Mouse (Mus musculus): ENCODE measurements around the gene Cygb. TPM values are rescaled to one million over a fixed set of nuclear protein-coding genes. Genes with fewer than 3 reads are reported as not detected.
A peak's percentile ranks its signal among the peaks of the same experiment; 100 is the strongest.

The Cygb gene
- total RNA-seq, 2 experiments from 2014 or later, result 76.2 to 85.4 TPM

- intact Hi-C loops (cut with DNase I), result no loop called here
Observed at GRCm38 (mm10) chr11:116659027-116659621, 5.0 kb upstream of the Cygb start.

DNA sequence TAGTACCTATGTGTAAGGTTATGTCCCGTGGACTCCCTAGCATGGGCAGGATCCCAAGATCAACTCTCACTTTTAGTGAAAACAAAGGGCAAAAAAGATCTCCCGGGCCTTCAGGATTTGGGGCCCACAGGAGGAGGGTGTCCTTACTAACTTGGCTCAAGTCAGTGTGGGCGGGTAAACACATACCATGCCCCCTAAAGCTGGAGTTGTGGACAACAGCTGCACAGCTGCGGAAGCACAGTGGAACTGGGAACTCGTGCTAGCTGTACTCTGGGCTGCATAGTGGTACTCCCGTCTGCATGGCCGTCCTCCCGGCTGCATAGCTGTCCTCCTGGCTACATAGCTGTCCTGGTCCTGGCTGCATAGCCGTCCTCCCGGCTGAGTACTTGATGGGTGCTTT is 4.1 kb upstream of the Cygb start:
- intact Hi-C loops (cut with DNase I), result no loop called here
- no peak for DNase-seq

More at GRCm38 (mm10) chr11:116659027-116659621, 5.0 kb upstream of the Cygb start:
- no peak for DNase-seq

GRCm38 (mm10) chr11:116657311-116658223 is 3.5 kb upstream of the Cygb start:
- peak; percentile 96 to 97 for DNase-seq
- intact Hi-C loops (cut with DNase I), result no loop called here

- DNase-seq, result peak; percentile 53 to 54
- intact Hi-C loops (cut with DNase I), result no loop called here
Observed at GRCm38 (mm10) chr11:116656348-116657191, 2.5 kb upstream of the Cygb start.

GRCm38 (mm10) chr11:116653709-116654221 is 348 bp downstream of the Cygb start:
- DNase-seq, result peak; percentile 60 to 72
- intact Hi-C loops (cut with DNase I), result no loop called here

DNA sequence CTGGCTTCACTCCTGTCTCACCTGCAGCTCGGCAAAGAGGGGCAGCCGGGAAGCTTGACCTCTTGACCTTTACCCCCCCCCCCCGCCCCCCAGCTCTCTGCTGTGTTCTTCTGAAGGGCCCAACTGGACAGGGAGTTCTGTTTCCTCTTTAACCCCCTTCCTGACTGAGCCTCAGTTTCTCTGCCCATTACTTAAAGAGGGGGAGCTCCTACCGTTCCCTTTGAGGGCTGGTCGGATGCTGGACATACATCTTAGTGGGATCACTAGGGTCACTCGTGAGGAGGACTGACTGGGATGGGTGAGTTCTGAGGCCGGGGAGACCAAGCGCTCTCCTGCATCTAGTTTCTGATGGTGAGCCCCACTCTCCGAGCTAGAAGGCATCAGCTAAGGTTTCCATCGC is 879 bp downstream of the Cygb start, which contains the start of gene Prcd:
Prcd (plus strand) TSS at position 301 of the 400 bp plus-strand sequence.
- intact Hi-C loops (cut with DNase I), result no loop called here
- no peak for DNase-seq

GRCm38 (mm10) chr11:116652330-116653098 is 1.6 kb downstream of the Cygb start:
- intact Hi-C loops (cut with DNase I), result no loop called here
- DNase-seq, result no peak

GRCm38 (mm10) chr11:116651339-116651738 is 2.8 kb downstream of the Cygb start:
- no peak for DNase-seq
- intact Hi-C loops (cut with DNase I), result no loop called here

GRCm38 (mm10) chr11:116650811-116651210 is 3.3 kb downstream of the Cygb start:
- intact Hi-C loops (cut with DNase I), result no loop called here

GRCm38 (mm10) chr11:116649711-116650337 is 4.3 kb downstream of the Cygb start:
- DNase-seq, result no peak
- intact Hi-C loops (cut with DNase I), result loop anchor here (10.0 kb wide), 1 partner anchor 405 kb away; no protein-coding TSS in a partner anchor

More at GRCm38 (mm10) chr11:116650811-116651210, 3.3 kb downstream of the Cygb start:
- no peak for DNase-seq

DNA sequence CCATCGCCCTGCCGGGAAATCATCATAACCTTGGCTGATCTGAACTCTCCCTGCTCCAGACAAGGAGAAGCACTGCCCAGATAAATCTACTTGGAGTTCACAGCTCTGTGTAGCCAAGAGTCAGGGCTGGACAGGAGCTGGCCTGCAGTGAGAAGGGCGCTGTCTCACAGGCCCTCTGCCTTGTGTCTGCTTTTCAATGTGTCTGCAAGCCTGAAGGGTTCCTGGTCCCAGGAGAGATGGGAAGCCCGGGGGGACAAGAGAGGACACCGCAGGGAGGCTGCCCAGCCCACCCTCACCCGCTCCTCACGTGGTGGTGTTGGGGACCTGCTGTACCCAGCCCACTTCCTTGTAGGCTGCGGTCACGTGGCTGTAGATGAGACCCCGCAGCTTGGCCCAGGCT is 5.1 kb downstream of the Cygb start:
- DNase-seq, result no peak
- intact Hi-C loops (cut with DNase I), result loop anchor here (10.0 kb wide), 1 partner anchor 406 kb away; no protein-coding TSS in a partner anchor

DNA sequence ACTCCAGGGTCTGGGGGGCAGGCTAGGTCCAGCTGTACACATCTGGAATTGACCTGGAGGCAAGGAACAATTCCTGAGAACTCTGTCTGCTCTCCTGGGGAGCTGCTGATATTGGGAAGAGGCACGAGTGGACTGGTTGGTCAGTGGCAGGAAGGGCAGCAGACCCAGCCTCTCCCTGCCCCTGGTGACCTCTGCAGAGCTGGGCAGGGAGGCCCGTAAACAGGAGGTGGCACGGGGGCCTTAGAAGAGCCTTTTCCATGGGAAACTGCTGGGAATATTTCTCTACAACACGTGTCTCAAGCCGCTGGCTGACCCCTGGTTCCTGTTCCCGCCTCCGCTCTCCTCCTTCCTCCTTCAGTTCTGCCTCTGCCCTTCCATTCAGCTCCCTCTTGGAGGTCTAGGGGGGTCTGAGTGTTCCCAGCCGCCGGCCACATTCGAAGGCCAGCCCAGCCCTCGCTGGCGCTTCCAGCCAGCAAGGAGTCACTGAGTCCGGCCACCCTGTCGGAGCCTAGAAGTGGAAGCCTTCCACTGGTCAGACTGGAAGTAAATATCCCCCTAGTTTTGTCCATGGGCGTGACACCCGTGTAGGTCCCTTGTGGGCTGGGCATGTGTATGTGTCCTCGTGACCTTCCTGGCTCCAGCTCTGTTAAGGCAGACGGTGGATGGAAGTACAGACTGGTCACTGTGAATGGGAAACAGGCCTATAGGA is 5.7 kb downstream of the Cygb start:
- intact Hi-C loops (cut with DNase I), result loop anchor here (10.0 kb wide), 1 partner anchor 406 kb away; no protein-coding TSS in a partner anchor

DNA sequence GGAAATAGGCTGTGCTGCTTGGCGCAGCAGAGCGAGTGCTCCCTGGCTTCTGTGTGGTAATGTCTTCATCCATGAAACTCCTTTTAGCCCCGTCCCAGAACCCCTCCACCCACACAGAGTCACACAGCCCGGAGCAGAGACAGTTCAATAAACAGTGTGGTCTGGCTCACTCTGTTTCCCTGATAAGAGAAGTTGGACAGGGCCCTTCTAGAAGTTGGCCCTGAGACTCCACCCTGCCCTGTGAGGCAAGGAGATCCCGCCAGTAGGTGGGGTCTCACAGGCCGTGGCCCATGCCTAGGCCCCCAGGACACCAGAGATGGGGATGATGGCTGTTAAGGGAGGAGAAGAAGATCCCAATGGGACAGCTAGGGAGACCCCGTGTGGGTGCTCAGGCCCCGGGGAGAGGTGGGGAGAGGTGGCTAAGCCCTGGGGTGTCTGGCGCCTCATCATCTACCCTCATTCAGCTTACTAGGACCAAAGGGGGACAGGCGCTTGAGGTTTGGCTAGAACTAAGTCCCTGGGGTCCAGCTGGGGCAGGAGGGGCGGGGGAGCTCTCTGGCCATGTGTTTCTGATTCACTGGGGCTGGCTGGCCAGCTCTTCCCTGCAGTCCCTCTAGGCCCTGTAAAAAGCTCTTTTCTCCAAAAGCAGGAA is 6.6 kb downstream of the Cygb start:
- peak; percentile 81 to 82 for DNase-seq
- intact Hi-C loops (cut with DNase I), result loop anchor here (10.0 kb wide), 1 partner anchor 407 kb away; no protein-coding TSS in a partner anchor

More for the DNA sequence above, 5.7 kb downstream of the Cygb start:
- peak; percentile 80 to 83 for DNase-seq

DNA sequence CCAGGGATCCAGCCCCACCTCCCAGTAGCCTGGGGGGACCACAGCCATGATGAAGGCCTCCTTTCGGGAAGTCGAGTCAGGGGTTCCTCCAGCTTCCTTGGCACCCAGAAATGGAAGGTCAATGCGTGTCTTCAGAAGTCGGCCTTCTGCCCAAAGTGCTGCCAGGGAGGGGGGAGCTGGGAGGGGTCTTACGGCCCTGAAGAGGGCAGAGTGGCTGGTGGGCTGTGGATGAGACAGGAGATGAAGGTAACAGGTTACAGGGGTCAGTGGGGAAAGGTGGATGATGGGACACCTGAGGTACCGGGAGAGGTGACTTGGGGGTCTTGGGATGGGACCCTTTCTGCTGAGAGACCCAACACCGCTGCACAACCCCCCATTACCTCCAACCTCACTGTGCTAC is 7.3 kb downstream of the Cygb start:
- intact Hi-C loops (cut with DNase I), result loop anchor here (10.0 kb wide), 1 partner anchor 408 kb away; no protein-coding TSS in a partner anchor
- no peak for DNase-seq

DNA sequence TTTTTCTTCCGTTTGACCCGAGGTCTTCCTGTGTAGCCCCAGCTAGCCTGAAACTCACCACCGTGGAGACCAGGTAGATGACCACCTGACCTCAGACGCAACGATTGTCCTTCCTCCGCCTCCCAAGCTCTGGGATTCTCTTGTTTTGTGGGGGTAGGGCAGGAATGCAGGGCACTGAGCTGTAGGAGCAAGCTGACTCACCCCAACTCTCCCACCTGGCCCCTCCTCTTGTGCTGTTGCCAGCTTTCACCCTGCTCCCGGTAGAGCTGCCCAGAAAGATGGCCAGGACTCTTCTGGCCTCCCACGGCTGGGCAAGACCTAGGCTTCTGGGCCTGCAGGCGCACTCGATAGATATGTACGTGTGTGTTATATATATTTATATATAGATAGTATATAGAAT is 8.0 kb downstream of the Cygb start:
- no peak for DNase-seq

GRCm38 (mm10) chr11:116645446-116646110 is 8.5 kb downstream of the Cygb start:
- DNase-seq, result no peak
- intact Hi-C loops (cut with DNase I), result loop anchor here (10.0 kb wide), 1 partner anchor 409 kb away; no protein-coding TSS in a partner anchor

More for the DNA sequence above, 8.0 kb downstream of the Cygb start:
- intact Hi-C loops (cut with DNase I), result loop anchor here (10.0 kb wide), 1 partner anchor 409 kb away; no protein-coding TSS in a partner anchor
